Comparison of ENCODE assay signal across 8 mouse cellular contexts in genomic region chr3:89182531-89183057, GRCm38 (mm10). TPM values are rescaled to one million over a fixed set of nuclear protein-coding genes. Genes with fewer than 3 reads are reported as not detected.
A peak's percentile ranks its signal among the peaks of the same experiment; 100 is the strongest.
DNase-seq lines count a peak whose midpoint lies in the region; ATAC-seq lines count a peak whose summit lies in the region.

No protein-coding gene starts in this region.

- peaks cover 11 to 17% of the 10 kb centered on the region in 2 experiments for H3K4me1 ChIP-seq in heart, embryonic 14.5 days (ENCODE audit: control insufficient read depth in 2 of 2, insufficient read depth in 2 of 2, low read length in 2 of 2)
- H3K4me1 ChIP-seq in hindbrain, embryonic 16.5 days (ENCODE audit: control insufficient read depth, insufficient read depth, low read depth, low read length) = peaks cover 29% of the 10 kb centered on the region
- peaks cover 51% of the 10 kb centered on the region for H3K4me1 ChIP-seq in midbrain, embryonic 12.5 days

- H3K36me3 ChIP-seq in heart, embryonic 14.5 days (ENCODE audit: control insufficient read depth, insufficient read depth, low read length) = peaks cover 42% of the 10 kb centered on the region
- H3K36me3 ChIP-seq in hindbrain, embryonic 16.5 days (ENCODE audit: control insufficient read depth, insufficient read depth, low read length) = peaks cover 22% of the 10 kb centered on the region
- peaks cover 37% of the 10 kb centered on the region for H3K36me3 ChIP-seq in midbrain, embryonic 12.5 days

- H3K9me3 ChIP-seq in heart, embryonic 14.5 days (ENCODE audit: control insufficient read depth, low read length) = no peaks in the 10 kb centered on the region
- no peaks in the 10 kb centered on the region for H3K9me3 ChIP-seq in hindbrain, embryonic 16.5 days (ENCODE audit: control insufficient read depth, low read length)
- no peaks in the 10 kb centered on the region for H3K9me3 ChIP-seq in midbrain, embryonic 12.5 days

- peak overlapping the region in 1 of 2 experiments; percentile 48; a peak in 3 of 4 replicates for H3K4me3 ChIP-seq in heart, embryonic 14.5 days (ENCODE audit: control insufficient read depth in 1 of 2, insufficient read depth in 1 of 2, low read depth in 1 of 2, low read length in 2 of 2)
- peak overlapping the region; percentile 67 for H3K4me3 ChIP-seq in hindbrain, embryonic 16.5 days (ENCODE audit: low read length)
- peak overlapping the region; percentile 62; the same call in 1 of the 2 replicates for H3K4me3 ChIP-seq in midbrain, embryonic 12.5 days

- WGBS in heart, embryonic 14.5 days = 43% methylated on average over 7 of the region's 7 CpGs
- WGBS in hindbrain, embryonic 16.5 days = 52% methylated on average over 7 of the region's 7 CpGs
- WGBS in midbrain, embryonic 12.5 days = 55% methylated on average over 7 of the region's 7 CpGs

- H3K27ac ChIP-seq in heart, embryonic 14.5 days (replicated peaks in 1 of 2; ENCODE audit: control insufficient read depth in 1 of 2, insufficient read depth in 1 of 2, low read depth in 2 of 2, low read length in 2 of 2) = no peak overlapping the region; a peak in 1 of 4 replicates
- H3K27ac ChIP-seq in hindbrain, embryonic 16.5 days (ENCODE audit: low read depth, low read length) = peak overlapping the region; percentile 87; the same call in 1 of the 2 replicates
- H3K27ac ChIP-seq in midbrain, embryonic 12.5 days (replicated peaks) = peak overlapping the region; percentile 90

- H3K4me2 ChIP-seq in heart, embryonic 14.5 days (ENCODE audit: low read length) = peak overlapping the region; percentile 82
- H3K4me2 ChIP-seq in hindbrain, embryonic 16.5 days (ENCODE audit: low read length) = peak overlapping the region; percentile 91
- peak overlapping the region; percentile 96 for H3K4me2 ChIP-seq in midbrain, embryonic 12.5 days (replicated peaks)

- H3K9ac ChIP-seq in heart, embryonic 14.5 days (ENCODE audit: low read length) = peak overlapping the region; percentile 81
- H3K9ac ChIP-seq in hindbrain, embryonic 16.5 days (ENCODE audit: low read depth, low read length) = no peak overlapping the region
- H3K9ac ChIP-seq in midbrain, embryonic 12.5 days (replicated peaks) = peak overlapping the region; percentile 88; the same call in 1 of the 2 replicates

- no peaks in the 10 kb centered on the region for H3K27me3 ChIP-seq in heart, embryonic 14.5 days (ENCODE audit: control insufficient read depth, insufficient read depth, low read length)
- H3K27me3 ChIP-seq in hindbrain, embryonic 16.5 days (replicated peaks; ENCODE audit: control insufficient read depth, insufficient read depth, low read length) = no peaks in the 10 kb centered on the region
- H3K27me3 ChIP-seq in midbrain, embryonic 12.5 days = peaks cover 8% of the 10 kb centered on the region

- DNase-seq in heart, adult 8-10 months (ENCODE audit: low spot score) = no peak
- DNase-seq in MEL-GATA-1-ER (ENCODE audit: extremely low read depth, low read depth) = peak; percentile 87
- no peak for DNase-seq in frontal cortex, postnatal 10 days (ENCODE audit: low spot score in 2 of 2)
- DNase-seq in right cerebral cortex, adult 18-20 months = no peak
- DNase-seq in adrenal gland, postnatal 4 days (ENCODE audit: low spot score in 2 of 2) = no peak

- ATAC-seq in heart, embryonic 14.5 days (ENCODE audit: insufficient number of reproducible peaks, insufficient read depth, low FRiP score, low read depth) = no peak
- ATAC-seq in hindbrain, embryonic 16.5 days = peak; percentile 44; the same call in 1 of the 2 replicates
- peak; percentile 24; the same call in 1 of the 2 replicates for ATAC-seq in midbrain, embryonic 12.5 days (ENCODE audit: low FRiP score, low read depth)

RNA-seq across cellular contexts. Expression of gene Fam189b, which starts 0.3 kb away (rescaled TPM):
- polyA plus RNA-seq in heart, embryonic 14.5 days (2014; fragmentation: Nextera tagmentation; extraction: Ambion mirVana) = 9.1 and 12.8 TPM in 2 replicates
- 1 to 10 TPM; 2.6 to 4.8 (median 4.3) TPM for total RNA-seq in heart, adult 8-10 months (2022)
- polyA plus RNA-seq in hindbrain, embryonic 16.5 days (2015; fragmentation: Nextera tagmentation; extraction: Ambion mirVana) = 35.4 and 40.8 TPM in 2 replicates
- polyA plus RNA-seq in midbrain, embryonic 12.5 days (2016; fragmentation: Nextera tagmentation; extraction: Ambion mirVana) = 29.5 and 30.3 TPM in 2 replicates
- total RNA-seq in adrenal gland, postnatal 4 days (2021) = 10 to 100 TPM; 27.2 to 34.1 TPM

RNA-seq across cellular contexts. Expression of gene Scamp3, which starts 5.3 kb away (rescaled TPM):
- polyA plus RNA-seq in heart, embryonic 14.5 days (2014; fragmentation: Nextera tagmentation; extraction: Ambion mirVana) = 68.3 and 74.8 TPM in 2 replicates
- total RNA-seq in heart, adult 8-10 months (2022) = 10 to 100 TPM; 49.4 to 57.8 (median 53.3) TPM
- 166 and 172 TPM in 2 replicates for polyA plus RNA-seq in hindbrain, embryonic 16.5 days (2015; fragmentation: Nextera tagmentation; extraction: Ambion mirVana)
- polyA plus RNA-seq in midbrain, embryonic 12.5 days (2016; fragmentation: Nextera tagmentation; extraction: Ambion mirVana) = 94.2 and 97.1 TPM in 2 replicates
- total RNA-seq in adrenal gland, postnatal 4 days (2021) = 100 to 1,000 TPM; 114 to 122 TPM

RNA-seq across cellular contexts. Expression of gene Clk2, which starts 18.0 kb away (rescaled TPM):
- polyA plus RNA-seq in heart, embryonic 14.5 days (2014; fragmentation: Nextera tagmentation; extraction: Ambion mirVana) = 12.4 and 13.4 TPM in 2 replicates
- total RNA-seq in heart, adult 8-10 months (2022) = 10 to 100 TPM; 14.6 to 19.3 (median 17.2) TPM
- polyA plus RNA-seq in hindbrain, embryonic 16.5 days (2015; fragmentation: Nextera tagmentation; extraction: Ambion mirVana) = 17.3 and 18.8 TPM in 2 replicates
- 42.3 and 46.5 TPM in 2 replicates for polyA plus RNA-seq in midbrain, embryonic 12.5 days (2016; fragmentation: Nextera tagmentation; extraction: Ambion mirVana)
- 100 to 1,000 TPM; 103 TPM for total RNA-seq in adrenal gland, postnatal 4 days (2021)

RNA-seq across cellular contexts. Expression of gene Gba, which starts 20.1 kb away (rescaled TPM):
- polyA plus RNA-seq in heart, embryonic 14.5 days (2014; fragmentation: Nextera tagmentation; extraction: Ambion mirVana) = 33.5 and 34.0 TPM in 2 replicates
- total RNA-seq in heart, adult 8-10 months (2022) = 10 to 100 TPM; 17.0 to 19.8 (median 17.9) TPM
- polyA plus RNA-seq in hindbrain, embryonic 16.5 days (2015; fragmentation: Nextera tagmentation; extraction: Ambion mirVana) = 51.8 and 54.0 TPM in 2 replicates
- polyA plus RNA-seq in midbrain, embryonic 12.5 days (2016; fragmentation: Nextera tagmentation; extraction: Ambion mirVana) = 42.4 and 45.8 TPM in 2 replicates
- total RNA-seq in adrenal gland, postnatal 4 days (2021) = 10 to 100 TPM; 60.8 to 61.2 TPM

RNA-seq across cellular contexts. Expression of gene Hcn3, which starts 22.6 kb away (rescaled TPM):
- polyA plus RNA-seq in heart, embryonic 14.5 days (2014; fragmentation: Nextera tagmentation; extraction: Ambion mirVana) = 0.27 and 0.51 TPM in 2 replicates
- total RNA-seq in heart, adult 8-10 months (2022) = under 1 TPM in 3 of 4 experiments, not detected in 1; 0.12 to 0.75 (median 0.72) TPM
- 58.1 and 58.4 TPM in 2 replicates for polyA plus RNA-seq in hindbrain, embryonic 16.5 days (2015; fragmentation: Nextera tagmentation; extraction: Ambion mirVana)
- 17.1 and 22.0 TPM in 2 replicates for polyA plus RNA-seq in midbrain, embryonic 12.5 days (2016; fragmentation: Nextera tagmentation; extraction: Ambion mirVana)
- 10 to 100 TPM; 15.0 to 17.8 TPM for total RNA-seq in adrenal gland, postnatal 4 days (2021)

Comparison
In these comparisons a context has a peak if more than half of its experiments do, and no peak if none do; other contexts are left out.
1. H3K27ac ChIP-seq: peak in hindbrain, embryonic 16.5 days (single experiment) and midbrain, embryonic 12.5 days (single experiment); none in heart, embryonic 14.5 days (0 of 2).
2. Peak in every context shown above with its lines, with median percentiles within 50 percentile points of each other: H3K4me2 ChIP-seq.